Mouse (Mus musculus) small intestine, adult 2 months (tissue): ENCODE results near the gene Mrvi1.

Experiments
- CTCF ChIP-seq: fragments of 200-500 bp; IDR thresholded peaks from 2 replicates; pipeline ENCODE4 v1.5.1; 2012; ENCODE audit warnings: low read depth, mild to moderate bottlenecking, control low read depth, inconsistent platforms, low read length, moderate library complexity, mixed read lengths; ENCODE audit not compliant: insufficient replicate concordance, insufficient read length; ENCODE audit errors: extremely low read depth
- POLR2A ChIP-seq: fragments of 200-500 bp; IDR thresholded peaks from 2 replicates; pipeline ENCODE4 v1.6.1; 2012; ENCODE audit warnings: low read depth, mild to moderate bottlenecking, control low read depth, inconsistent platforms, low read length, moderate library complexity

GRCm38 (mm10) chr7:110855604-110856003 lies 126.7 kb downstream of the Mrvi1 start:
- TF ChIP-seq CTCF (no peak), POLR2A (no peak)
